Mouse (Mus musculus): ENCODE data around the gene Arpc4. TPM values are rescaled to one million over a fixed set of nuclear protein-coding genes. Genes with fewer than 3 reads are reported as not detected.

Gene Arpc4
- total and polyA plus RNA-seq, 2 experiments from 2014 or later, result 200 to 505 TPM

DNA sequence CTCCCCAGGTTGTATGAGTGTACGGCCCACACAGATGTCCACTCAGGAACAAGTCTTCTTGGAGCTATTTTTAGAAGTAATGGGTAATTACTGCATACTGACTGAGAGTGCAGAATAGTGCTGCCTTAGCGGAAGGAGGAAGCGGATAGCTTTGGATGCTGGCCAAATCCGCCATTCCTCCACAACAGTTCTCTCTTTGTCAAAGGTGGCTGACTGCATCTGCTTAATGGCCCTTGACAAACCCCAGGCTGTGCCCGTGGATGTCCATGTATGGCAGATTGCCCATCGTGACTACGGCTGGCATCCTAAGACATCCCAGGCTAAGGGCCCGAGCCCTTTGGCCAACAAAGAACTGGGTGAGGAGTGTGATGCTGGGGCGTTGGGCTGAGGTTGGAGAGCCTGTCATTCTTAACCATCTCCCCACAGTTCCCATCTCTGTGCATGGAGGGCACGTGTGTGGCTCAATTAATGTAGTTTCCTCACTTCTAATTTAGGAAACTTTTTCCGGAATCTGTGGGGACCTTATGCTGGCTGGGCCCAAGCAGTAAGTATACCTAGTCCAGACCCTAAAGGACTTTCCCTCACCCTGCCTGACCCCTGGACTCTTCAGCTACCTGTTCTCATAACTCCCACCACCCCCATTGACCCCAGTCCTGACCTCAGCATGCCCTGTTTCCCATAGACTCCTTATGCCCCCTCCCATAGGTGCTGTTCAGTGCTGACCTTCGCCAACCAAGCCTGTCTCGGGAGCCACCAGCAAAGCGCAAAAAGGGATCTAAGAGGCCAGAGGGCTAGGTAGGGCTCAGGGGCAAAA, 44.6 kb upstream of the Arpc4 start:
- no peaks in the 10 kb centered on the region for H3K4me1 ChIP-seq (ENCODE audit: insufficient read depth, low read length)
- H3K36me3 ChIP-seq (ENCODE audit: insufficient read depth, low read length), result peaks cover 46% of the 10 kb centered on the region
- no peak overlapping the region for H3K4me3 ChIP-seq (ENCODE audit: low read depth, low read length)
- no peak for TF ChIP-seq CTCF (IDR thresholded peaks at IDR 0.05)
- H3K4me2 ChIP-seq (ENCODE audit: low read depth, low read length, poor library complexity, severe bottlenecking), result no peak overlapping the region
- H3K9ac ChIP-seq (replicated peaks; ENCODE audit: low read length, poor library complexity, severe bottlenecking), result no peak overlapping the region
- ATAC-seq (ENCODE audit: low FRiP score), result peak; percentile 69
- 71% methylated on average over 14 of the region's 14 CpGs for WGBS
- no peak overlapping the region for H3K27ac ChIP-seq (ENCODE audit: low read depth, low read length)
- DNase-seq (ENCODE audit: low spot score), result peak; percentile 84
- H3K9me3 ChIP-seq (ENCODE audit: low read length), result no peaks in the 10 kb centered on the region
- H3K27me3 ChIP-seq (ENCODE audit: insufficient read depth, low read length), result no peaks in the 10 kb centered on the region

DNA sequence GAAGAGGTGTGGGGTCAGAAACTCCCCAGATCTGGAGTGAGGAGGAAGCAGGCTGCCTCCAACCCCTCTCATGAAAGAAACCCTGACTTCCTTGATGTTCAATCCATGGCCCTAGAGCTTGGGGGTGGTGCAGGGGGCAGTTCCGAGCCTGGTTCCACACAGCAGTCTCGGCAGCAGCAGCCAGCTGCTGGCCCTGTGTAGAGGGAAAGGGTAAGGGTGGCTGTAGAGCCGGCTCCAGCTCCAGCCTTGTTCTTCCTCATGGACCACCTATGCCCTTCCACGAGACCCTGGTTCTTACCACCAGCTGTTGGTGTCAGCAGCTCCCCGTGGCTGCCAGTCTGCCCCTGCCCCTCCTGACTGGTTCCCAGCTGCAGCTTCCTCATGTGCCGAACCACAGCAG, 43.7 kb upstream of the Arpc4 start:
- no peak overlapping the region for H3K27ac ChIP-seq (ENCODE audit: low read depth, low read length)
- H3K4me2 ChIP-seq (ENCODE audit: low read depth, low read length, poor library complexity, severe bottlenecking), result no peak overlapping the region
- no peaks in the 10 kb centered on the region for H3K4me1 ChIP-seq (ENCODE audit: insufficient read depth, low read length)
- no peaks in the 10 kb centered on the region for H3K27me3 ChIP-seq (ENCODE audit: insufficient read depth, low read length)
- no peak overlapping the region for H3K4me3 ChIP-seq (ENCODE audit: low read depth, low read length)
- H3K9ac ChIP-seq (replicated peaks; ENCODE audit: low read length, poor library complexity, severe bottlenecking), result no peak overlapping the region
- no peak for TF ChIP-seq CTCF (IDR thresholded peaks at IDR 0.05)
- no peaks in the 10 kb centered on the region for H3K9me3 ChIP-seq (ENCODE audit: low read length)
- DNase-seq (ENCODE audit: low spot score) (no peak), ATAC-seq (ENCODE audit: low FRiP score) (no peak)
- 84% methylated on average over 6 of the region's 6 CpGs for WGBS
- H3K36me3 ChIP-seq (ENCODE audit: insufficient read depth, low read length), result peaks cover 51% of the 10 kb centered on the region

DNA sequence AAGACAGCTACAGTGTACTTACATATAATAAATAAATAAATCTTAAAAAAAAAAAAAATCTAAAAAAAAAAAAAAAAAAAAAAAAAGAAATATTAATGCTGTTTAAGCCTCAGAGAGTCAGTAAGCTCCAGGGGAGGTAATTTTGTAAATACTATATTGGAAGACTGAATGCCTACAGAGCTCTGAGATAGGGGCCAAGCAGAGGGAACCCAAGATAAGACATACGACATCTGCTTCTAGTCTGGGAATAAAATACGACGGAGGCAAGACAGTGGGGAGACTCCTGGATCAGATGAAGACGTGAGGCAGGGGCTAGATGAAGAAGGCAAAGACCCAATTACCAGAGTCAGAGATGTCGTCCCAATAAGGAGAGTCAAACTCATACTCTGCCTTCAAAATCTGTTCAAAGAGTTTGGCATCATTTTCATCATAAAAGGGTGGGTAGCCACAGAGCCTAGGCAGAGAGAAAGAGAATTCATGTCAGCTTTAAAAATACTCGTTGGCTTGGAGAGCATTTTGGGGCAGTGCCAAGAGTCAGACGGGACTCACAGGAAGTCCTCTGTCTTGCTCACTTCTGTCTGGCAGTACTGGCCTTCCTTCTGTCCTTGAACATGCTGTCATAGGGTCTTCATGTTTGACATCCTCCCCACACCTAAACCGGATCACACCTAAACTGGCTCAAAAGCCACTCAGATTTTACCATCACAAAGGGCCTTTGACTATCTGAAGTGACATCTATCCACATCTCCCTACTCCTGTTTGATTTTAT, 40.9 kb upstream of the Arpc4 start:
- Histone ChIP-seq H3K9me3 (ENCODE audit: low read length) (no peaks in the 10 kb centered on the region), H3K4me2 (ENCODE audit: low read depth, low read length, poor library complexity, severe bottlenecking) (no peak overlapping the region), H3K4me1 (ENCODE audit: insufficient read depth, low read length) (0 out of 2 replicates have a peak, but pooled peaks cover 5% of the 10 kb centered on the region), H3K27me3 (ENCODE audit: insufficient read depth, low read length) (no peaks in the 10 kb centered on the region), H3K9ac (replicated peaks; ENCODE audit: low read length, poor library complexity, severe bottlenecking) (no peak overlapping the region), H3K4me3 (ENCODE audit: low read depth, low read length) (no peak overlapping the region), H3K27ac (ENCODE audit: low read depth, low read length) (no peak overlapping the region), H3K36me3 (ENCODE audit: insufficient read depth, low read length) (peaks cover 58% of the 10 kb centered on the region)
- WGBS, result 63% methylated on average over 8 of the region's 8 CpGs
- ATAC-seq (ENCODE audit: low FRiP score) (no peak), DNase-seq (ENCODE audit: low spot score) (no peak)
- no peak for TF ChIP-seq CTCF (IDR thresholded peaks at IDR 0.05)

DNA sequence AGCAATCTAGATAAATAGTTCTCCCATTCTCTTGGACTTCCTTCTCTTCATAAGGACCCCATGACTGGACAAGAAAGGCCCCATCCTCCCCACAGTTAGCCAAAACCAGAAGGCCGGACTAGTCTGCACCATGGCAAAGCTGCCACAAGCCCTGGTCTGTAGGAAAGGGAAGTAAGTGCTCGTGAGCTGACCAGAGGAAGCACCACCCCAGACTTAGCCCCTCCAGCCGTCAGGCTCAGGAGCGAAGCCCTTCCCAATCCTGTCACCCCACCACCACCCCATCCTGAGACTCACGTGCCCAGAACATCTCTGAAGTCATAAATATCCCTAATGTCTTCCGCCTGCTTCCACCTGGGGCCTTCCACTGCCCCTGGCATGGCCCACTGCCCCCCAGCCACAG, 36.3 kb upstream of the Arpc4 start:
- Histone ChIP-seq H3K9ac (replicated peaks; ENCODE audit: low read length, poor library complexity, severe bottlenecking) (peak overlapping the region; percentile 37), H3K9me3 (ENCODE audit: low read length) (no peaks in the 10 kb centered on the region), H3K27ac (ENCODE audit: low read depth, low read length) (peak overlapping the region; percentile 65), H3K4me1 (ENCODE audit: insufficient read depth, low read length) (peaks cover 15% of the 10 kb centered on the region; the same call in 1 of the 2 replicates), H3K4me3 (ENCODE audit: low read depth, low read length) (peak overlapping the region; percentile 20; the same call in 1 of the 2 replicates), H3K36me3 (ENCODE audit: insufficient read depth, low read length) (peaks cover 29% of the 10 kb centered on the region), H3K4me2 (ENCODE audit: low read depth, low read length, poor library complexity, severe bottlenecking) (peak overlapping the region; percentile 71), H3K27me3 (ENCODE audit: insufficient read depth, low read length) (no peaks in the 10 kb centered on the region)
- WGBS, result 86% methylated on average over 6 of the region's 6 CpGs
- ATAC-seq (ENCODE audit: low FRiP score) (no peak), DNase-seq (ENCODE audit: low spot score) (no peak)
- TF ChIP-seq CTCF (IDR thresholded peaks at IDR 0.05), result no peak

DNA sequence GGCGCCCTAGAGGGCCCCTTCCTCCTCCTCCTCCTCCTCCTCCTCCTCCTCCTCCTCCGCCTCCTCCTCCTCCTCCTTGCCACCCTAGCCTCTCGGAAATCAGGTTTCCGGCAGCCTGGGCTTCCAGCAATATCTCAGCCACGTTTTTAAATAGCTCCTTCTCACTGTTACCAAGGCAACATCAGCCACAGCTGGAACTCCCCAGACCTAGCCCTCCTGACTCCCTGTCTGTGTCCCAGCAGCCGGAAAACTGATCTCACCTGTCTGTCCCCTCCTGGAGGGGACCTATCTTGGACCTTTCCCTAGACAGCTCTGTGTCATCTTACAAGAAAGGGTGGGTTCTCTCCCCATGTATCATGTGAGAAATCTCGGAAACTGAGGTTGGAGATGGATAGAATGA, 35.6 kb upstream of the Arpc4 start:
- Histone ChIP-seq H3K27me3 (ENCODE audit: insufficient read depth, low read length) (no peaks in the 10 kb centered on the region), H3K27ac (ENCODE audit: low read depth, low read length) (peak overlapping the region; percentile 65), H3K36me3 (ENCODE audit: insufficient read depth, low read length) (peaks cover 25% of the 10 kb centered on the region), H3K9ac (replicated peaks; ENCODE audit: low read length, poor library complexity, severe bottlenecking) (peak overlapping the region; percentile 44), H3K9me3 (ENCODE audit: low read length) (no peaks in the 10 kb centered on the region), H3K4me1 (ENCODE audit: insufficient read depth, low read length) (peaks cover 15% of the 10 kb centered on the region; the same call in 1 of the 2 replicates), H3K4me3 (ENCODE audit: low read depth, low read length) (peak overlapping the region; percentile 68), H3K4me2 (ENCODE audit: low read depth, low read length, poor library complexity, severe bottlenecking) (peak overlapping the region; percentile 71)
- peak; percentile 26 for DNase-seq (ENCODE audit: low spot score)
- ATAC-seq (ENCODE audit: low FRiP score), result peak; percentile 26; the same call in 1 of the 2 replicates
- 29% methylated on average over 4 of the region's 7 CpGs for WGBS
- no peak for TF ChIP-seq CTCF (IDR thresholded peaks at IDR 0.05)

Measured in midbrain, postnatal 0 days (tissue).